Mouse (Mus musculus) liver, adult 2 months (tissue): Measurements from ENCODE around the gene Lao1.

Experiments used
- CTCF ChIP-seq: fragments of 200-500 bp; IDR thresholded peaks from 2 replicates; pipeline ENCODE4 v1.5.1; 2011; ENCODE audit warnings: low read depth, low read length, control low read depth
- POLR2A ChIP-seq: fragments of 200-500 bp; IDR thresholded peaks from 2 replicates; pipeline ENCODE4 v1.6.1; 2011; ENCODE audit warnings: low read length, control low read depth; ENCODE audit not compliant: insufficient read depth; ENCODE audit errors: extremely low read depth

- TF ChIP-seq POLR2A (no peak), CTCF (no peak)
These were observed 53.6 kb downstream of the Lao1 start for GRCm38 (mm10) chr4:119014997-119015396.
